Mouse (Mus musculus) left cerebral cortex, adult 11 months (tissue): ENCODE measurements around the gene Psph.

Experiments
- DNase-seq: peaks from one replicate; pipeline ENCODE4 v3.0.0; 2022; ENCODE audit warnings: low spot score

The Psph gene

DNA sequence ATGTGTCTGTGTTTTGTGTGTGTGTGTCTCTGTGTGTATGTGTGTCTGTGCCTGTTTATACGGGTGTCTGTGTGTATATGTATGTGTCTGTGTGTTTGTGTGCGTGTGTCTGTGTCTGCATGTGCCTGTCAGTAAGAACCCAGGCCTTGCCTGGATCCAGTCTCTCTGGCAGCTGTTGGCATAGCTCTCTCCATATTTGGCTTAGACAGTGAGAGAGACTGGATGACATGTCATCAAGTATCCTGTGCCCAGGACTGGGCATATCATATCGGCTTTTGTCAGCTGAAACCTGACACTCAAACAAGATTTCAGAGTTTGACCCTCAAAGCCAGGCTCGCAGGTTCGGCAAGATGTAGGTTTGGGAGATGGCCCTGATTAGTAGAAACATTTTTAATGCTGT, 56.2 kb downstream of the Psph start:
- DNase-seq, result no peak

DNA sequence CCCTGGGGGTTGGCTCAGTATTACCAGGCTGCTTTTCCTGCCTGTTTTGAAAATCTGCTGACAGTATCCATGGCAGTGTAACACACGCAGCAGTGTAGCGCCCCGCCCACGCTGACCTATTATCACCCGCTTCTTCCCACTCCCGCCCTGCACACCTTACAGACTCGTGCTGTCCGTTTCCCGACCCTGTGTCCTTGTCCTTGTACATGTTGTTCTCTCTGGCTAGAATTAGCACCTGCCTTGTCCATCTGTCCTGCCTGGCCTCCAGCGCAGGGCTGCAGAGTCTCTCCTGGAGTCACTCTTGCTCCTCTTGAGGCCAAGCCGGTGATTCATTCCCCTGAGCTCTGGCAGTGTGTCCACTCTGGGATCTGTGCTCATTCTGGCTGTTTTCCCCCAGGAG, 56.9 kb downstream of the Psph start:
- DNase-seq, result no peak

DNA sequence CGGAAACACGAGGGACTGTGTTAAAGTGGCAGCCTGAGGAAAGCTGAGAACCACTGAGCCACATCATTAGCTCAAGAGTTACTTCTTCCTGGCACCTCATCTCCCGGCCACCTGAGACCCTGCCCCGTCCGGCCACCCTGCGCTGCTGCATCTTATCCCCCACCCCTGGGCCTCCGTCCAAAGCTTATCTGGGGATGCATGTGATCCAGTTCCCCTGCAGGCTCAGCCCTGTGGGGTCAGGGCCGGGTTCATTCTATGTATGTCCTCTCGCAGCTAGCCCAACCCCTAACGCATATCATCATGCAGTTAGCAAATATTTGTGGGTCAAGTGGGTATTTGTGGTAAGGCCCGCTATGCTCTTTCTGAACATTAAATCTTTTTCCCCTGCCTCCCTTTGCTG, 58.0 kb downstream of the Psph start:
- DNase-seq, result no peak

DNA sequence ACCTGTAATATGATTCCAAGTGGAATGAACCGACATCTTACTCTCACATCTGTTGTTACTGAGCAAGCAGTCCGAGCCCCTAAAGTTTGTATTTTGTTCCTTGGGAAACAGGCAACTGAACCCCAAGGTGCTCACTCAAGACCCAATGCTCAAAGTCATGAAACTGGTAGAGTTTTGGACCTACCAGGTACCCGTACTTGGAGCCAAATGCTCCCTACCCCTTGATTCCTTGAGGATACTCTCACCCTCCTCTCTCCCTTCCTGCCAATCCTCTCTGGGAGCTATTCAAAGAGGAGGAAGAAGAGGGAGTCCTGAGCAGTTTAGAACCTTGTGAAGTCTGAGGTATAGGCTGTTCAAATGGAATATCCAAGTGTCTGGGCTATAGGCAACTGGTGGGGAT, 60.5 kb downstream of the Psph start:
- no peak for DNase-seq

DNA sequence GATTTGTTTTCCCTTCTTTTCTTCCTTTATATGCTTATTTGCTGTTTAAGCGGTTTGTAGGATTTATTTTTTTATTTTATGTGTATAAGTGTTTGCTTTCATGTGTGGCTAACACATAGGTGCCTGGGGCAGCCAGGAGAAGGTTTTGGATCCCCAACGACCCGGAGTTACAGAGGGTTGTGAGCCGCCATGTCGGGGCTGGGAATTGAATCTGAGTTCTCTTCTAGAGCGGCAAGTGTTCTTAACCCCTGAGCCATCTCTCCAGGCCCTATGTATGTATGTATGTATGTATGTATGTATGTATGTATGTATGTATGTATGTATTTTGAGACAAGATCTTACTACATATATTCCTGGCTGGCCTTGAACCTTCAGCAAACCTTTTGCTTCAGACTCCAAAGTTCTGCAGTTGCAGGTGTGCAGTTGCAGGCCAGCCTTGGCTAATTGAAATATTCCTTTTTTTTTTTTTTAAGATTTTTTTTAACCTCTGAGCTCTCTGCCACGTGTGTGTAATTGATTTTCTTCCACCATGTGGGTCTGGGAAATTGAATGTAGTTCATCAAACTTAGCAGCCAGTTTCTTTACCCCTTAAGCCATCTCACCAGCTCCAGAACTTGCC, 61.4 kb downstream of the Psph start:
- no peak for DNase-seq

DNA sequence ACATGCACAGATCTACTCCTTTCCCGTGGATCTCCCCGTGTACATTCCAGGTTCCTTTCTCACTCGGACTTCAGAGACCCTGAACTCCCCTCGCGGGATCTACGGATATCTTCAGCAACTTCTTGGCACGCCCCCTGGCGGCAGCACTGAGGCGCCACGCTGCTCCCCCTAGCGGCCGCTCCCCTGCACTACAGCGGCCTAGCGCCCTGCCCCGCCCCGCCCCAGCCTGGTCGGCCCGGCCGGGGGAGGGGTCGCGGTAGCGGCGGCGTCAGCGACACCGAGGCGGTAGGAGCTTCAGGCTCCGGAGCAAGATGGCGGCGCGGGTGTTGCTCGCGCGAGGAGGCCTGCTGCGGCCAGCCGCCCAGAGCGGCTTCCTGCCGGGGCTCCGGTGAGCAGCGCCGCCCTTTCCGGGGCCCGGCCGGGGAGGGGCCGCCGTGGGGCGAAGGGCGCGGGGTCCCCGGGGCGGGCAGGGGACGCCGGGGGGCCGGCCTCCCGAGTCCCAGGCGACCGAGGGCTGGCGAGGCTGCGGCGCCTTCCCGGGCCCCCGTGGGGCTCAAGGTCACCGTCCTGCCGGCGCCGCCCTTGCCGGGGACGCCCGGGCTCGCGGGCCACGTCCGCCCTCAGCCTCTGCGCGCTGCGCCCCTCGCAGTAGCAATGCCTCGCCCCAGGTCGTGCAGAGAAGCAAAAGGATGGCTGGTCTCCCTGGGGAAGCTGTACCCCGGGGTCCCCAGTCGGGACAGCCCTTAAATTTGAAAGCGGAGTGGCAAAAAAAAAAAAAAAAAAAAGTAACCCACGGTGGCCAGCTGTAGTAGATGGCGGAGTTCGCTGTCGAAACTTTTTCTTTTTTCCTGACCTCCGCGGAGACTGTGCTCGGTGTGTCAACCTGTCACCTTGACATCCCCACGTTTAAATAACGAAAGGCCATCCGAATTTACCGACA, 62.1 kb downstream of the Psph start, which contains the start of gene Nipsnap2:
Gene Nipsnap2 (plus strand): TSS at position 230 of the 940 bp plus-strand sequence.
- peak; percentile 82 for DNase-seq

DNA sequence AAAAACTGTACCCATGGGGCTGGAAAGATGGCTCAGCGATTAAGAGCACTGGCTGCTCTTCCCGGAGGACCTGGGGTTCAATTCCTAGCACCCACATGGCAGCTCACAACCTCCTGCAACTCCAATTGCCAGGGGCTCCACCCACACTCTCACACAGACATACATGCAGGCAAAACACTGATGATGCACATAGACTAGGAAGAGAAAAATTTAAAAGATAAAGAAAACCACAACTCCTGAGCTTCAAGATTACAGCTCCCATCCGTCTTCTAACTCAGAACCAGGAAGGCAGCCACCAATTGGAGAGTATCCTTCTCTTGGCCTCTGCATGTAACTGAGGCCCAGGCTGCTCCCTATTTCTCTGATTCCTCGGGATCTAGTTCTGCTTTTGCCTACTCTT, 63.0 kb downstream of the Psph start:
- DNase-seq, result no peak

DNA sequence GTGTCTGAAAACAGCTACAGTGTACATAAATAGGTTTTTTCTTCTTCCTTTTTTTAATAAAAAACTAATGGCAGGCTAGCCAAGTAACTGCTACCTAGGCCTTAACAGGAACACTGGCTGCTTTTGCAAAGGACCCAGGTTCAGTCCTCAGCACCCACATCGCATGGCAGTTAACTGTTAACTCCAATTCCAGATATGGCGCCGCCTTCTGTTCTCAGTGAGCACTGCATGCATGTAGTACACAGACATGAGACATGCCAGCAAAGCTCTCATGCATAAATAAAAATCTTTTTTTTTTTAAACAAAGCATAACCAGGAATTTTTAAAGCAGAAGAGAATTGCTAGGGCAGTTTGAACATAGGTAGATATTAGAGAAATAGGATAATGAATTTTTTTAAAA, 67.1 kb downstream of the Psph start:
- DNase-seq, result no peak

DNA sequence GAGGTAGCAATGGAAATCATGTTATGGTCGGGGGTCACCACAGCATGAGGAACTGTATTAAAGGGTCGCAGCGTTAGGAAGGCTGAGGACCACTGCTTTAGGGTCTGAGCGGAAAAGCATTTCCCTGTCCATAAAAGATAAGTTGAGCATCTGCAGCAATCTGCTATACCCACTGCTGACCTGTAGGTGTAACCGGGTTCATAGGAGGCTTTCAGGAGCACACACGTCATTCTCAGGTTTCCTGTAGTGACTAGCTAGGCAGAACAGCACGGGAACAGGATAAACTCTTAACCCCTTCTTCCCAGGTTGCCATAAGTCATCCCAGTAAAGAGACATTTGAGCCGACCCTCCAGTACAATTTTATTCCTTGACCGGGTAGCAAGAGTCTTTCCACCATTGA, 70.2 kb downstream of the Psph start:
- no peak for DNase-seq
